Mouse (Mus musculus) hindbrain, embryonic 16.5 days (tissue): ENCODE measurements around the gene Jak1. TPM values are rescaled to one million over a fixed set of nuclear protein-coding genes. Genes with fewer than 3 reads are reported as not detected.
"Not testable (repeated sequence)": the region's sequence is repeated elsewhere in the genome, so short reads cannot be mapped to it uniquely, and the experiment has no call there.

ENCODE experiments used
- ATAC-seq: fragments of 200-750 bp; cut with Nextera tagmentation; 2 replicates; pipeline ENCODE4 v1.8.0; 2017; ENCODE audit warnings: moderate TSS enrichment, moderate library complexity
- H3K27ac ChIP-seq: fragments of 300-500 bp; sonication (generic); 2 replicates; pipeline ENCODE4 v1.5.1; 2014; ENCODE audit warnings: low read depth, mild to moderate bottlenecking, control low read depth, low read length, moderate library complexity
- H3K27me3 ChIP-seq: fragments of 300-500 bp; sonication (generic); replicated peaks from 2 replicates; pipeline ENCODE4 v1.6.1; 2014; ENCODE audit warnings: low read length; ENCODE audit not compliant: control insufficient read depth, insufficient read depth
- H3K36me3 ChIP-seq: fragments of 300-500 bp; sonication (generic); 2 replicates; pipeline ENCODE4 v1.6.1; 2014; ENCODE audit warnings: mild to moderate bottlenecking, low read length, moderate library complexity, mixed read lengths; ENCODE audit not compliant: control insufficient read depth, insufficient read depth
- H3K4me1 ChIP-seq: fragments of 300-500 bp; sonication (generic); 2 replicates; pipeline ENCODE4 v1.6.1; 2014; ENCODE audit warnings: low read depth, low read length; ENCODE audit not compliant: control insufficient read depth, insufficient read depth
- H3K4me2 ChIP-seq: fragments of 300-500 bp; sonication (generic); 2 replicates; pipeline ENCODE4 v1.6.1; 2014; ENCODE audit warnings: mild to moderate bottlenecking, low read length, control low read depth, moderate library complexity
- H3K4me3 ChIP-seq: fragments of 300-500 bp; sonication (generic); 2 replicates; pipeline ENCODE4 v1.5.1; 2014; ENCODE audit warnings: mild to moderate bottlenecking, low read length, control low read depth, moderate library complexity
- H3K9ac ChIP-seq: fragments of 300-500 bp; sonication (generic); 2 replicates; pipeline ENCODE4 v1.6.1; 2014; ENCODE audit warnings: low read depth, mild to moderate bottlenecking, control low read depth, low read length, moderate library complexity
- H3K9me3 ChIP-seq: fragments of 300-500 bp; sonication (generic); 2 replicates; pipeline ENCODE4 v1.6.1; 2014; ENCODE audit warnings: mild to moderate bottlenecking, low read length, moderate library complexity; ENCODE audit not compliant: control insufficient read depth
- WGBS: fragments of 180-500 bp; shearing (Covaris S2); extraction: QIAGEN DNeasy Blood & Tissue Kit; methylation state at CpG from one replicate; pipeline ENCODE4 v1.1.7; 2014; 5-methylcytosine and 5-hydroxymethylcytosine counted together
- polyA plus RNA-seq: library from polyadenylated mRNA; unstranded; fragments of >200 nt; fragmentation: Nextera tagmentation; extraction: Ambion mirVana; gene quantifications from 2 replicates; pipeline ENCODE4 v1.2.1, GENCODE M21; 2015

Jak1 gene
- polyA plus RNA-seq, 1 experiment from 2014 or later: 89.4 TPM

DNA sequence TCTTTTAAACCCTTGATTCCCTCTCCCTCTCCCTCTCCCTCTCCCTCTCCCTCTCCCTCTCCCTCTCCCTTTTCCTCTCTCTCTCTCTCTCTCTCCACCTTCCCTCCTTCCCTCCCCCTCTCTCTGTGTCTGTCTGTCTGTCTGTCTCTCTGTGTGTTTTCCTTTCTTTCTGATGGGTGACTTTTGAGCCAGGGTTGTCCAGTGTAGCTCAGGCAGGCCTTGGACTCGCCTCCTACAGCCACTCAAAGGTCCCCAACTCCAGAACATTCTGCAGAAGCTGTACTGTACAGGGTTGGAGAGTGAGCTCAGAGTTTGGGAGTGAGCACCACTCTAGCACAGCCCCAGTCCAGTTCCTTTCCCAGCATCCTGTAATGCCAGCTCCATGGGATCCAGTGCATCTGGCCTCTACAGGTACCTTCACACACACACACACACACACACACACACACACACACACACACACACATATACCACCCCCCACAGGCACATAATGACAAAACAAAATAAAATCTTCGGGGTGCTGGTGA lies 20.9 kb upstream of the Jak1 start:
- Histone ChIP-seq H3K27me3 (peaks cover 6% of the 10 kb centered on the region), H3K4me3 (no peak overlapping the region), H3K4me2 (no peak overlapping the region), H3K36me3 (no peaks in the 10 kb centered on the region), H3K27ac (no peak overlapping the region), H3K4me1 (no peaks in the 10 kb centered on the region), H3K9ac (no peak overlapping the region), H3K9me3 (no peaks in the 10 kb centered on the region)
- 73% methylated on average over 2 of the region's 2 CpGs for WGBS
- ATAC-seq: no peak

DNA sequence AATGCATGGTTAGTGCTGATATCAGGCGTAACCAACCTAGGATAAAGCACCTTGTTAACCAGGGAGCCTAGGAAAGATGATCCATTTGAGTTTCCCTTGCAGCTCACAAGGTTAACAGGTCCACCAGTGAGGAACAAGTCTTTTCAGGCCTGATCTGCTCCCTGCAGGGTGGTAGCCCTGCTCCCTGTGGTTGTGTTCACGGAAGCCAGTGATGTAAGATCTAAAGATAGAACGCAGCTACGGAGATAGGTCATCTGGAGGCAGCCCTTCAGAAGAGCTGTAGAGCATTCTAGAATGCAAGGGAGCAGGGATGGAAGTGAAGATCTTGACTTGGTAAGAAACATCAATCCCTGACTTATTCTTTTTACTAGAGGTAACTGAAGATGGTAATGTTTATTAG lies 18.9 kb upstream of the Jak1 start:
- no peaks in the 10 kb centered on the region; the same call in 1 of the 2 replicates for H3K27me3 ChIP-seq

DNA sequence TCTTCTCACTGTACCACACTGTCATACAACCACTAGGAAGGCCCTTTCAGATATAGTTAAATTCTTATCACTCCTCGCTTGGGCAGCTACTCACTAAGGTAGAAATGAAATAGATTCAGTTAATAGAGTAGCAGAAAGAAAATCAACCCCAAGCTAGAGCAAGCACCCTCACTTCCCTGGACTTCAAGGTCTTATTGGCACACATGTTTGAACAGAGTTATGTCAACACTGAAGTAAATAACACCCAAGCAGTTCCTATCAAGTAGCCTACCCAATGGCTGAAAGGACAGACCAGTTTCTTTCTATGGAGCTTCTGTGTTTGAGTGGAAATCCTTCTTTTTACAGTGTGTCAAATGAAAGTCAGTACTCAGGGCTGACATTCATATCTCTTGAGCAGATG lies 17.2 kb upstream of the Jak1 start:
- Histone ChIP-seq H3K36me3 (no peaks in the 10 kb centered on the region), H3K4me2 (no peak overlapping the region), H3K27ac (no peak overlapping the region), H3K27me3 (no peaks in the 10 kb centered on the region), H3K9ac (no peak overlapping the region), H3K9me3 (no peaks in the 10 kb centered on the region), H3K4me3 (no peak overlapping the region), H3K4me1 (no peaks in the 10 kb centered on the region)
- WGBS: 85% methylated on average over 1 of the region's 1 CpGs
- no peak for ATAC-seq

More for the DNA sequence above, 18.9 kb upstream of the Jak1 start:
- Histone ChIP-seq H3K4me2 (no peak overlapping the region), H3K4me1 (no peaks in the 10 kb centered on the region), H3K9ac (no peak overlapping the region), H3K4me3 (no peak overlapping the region), H3K9me3 (no peaks in the 10 kb centered on the region), H3K27ac (no peak overlapping the region), H3K36me3 (no peaks in the 10 kb centered on the region)
- WGBS: 85% methylated on average over 4 of the region's 4 CpGs
- no peak for ATAC-seq

DNA sequence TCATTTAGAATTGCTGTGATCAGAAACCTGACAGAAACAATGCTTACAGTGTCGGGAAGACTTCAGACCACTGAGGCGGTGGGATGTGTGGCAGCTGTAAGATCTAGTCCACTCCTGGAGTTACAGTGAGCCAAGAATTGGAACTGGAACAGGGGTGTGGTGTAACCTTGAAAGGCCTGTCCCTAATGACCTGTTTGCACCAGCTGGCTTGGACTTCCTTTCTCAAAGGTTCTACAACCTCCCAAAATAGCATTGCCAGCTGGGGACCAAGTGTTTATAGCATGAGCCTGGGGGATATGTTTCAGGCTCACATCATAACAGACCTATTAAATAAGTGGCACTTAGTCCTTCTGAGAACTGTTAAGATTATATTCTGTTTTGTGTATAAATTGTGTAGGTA lies 15.0 kb upstream of the Jak1 start:
- H3K4me2 ChIP-seq: no peak overlapping the region
- H3K27me3 ChIP-seq: no peaks in the 10 kb centered on the region
- no peak overlapping the region for H3K4me3 ChIP-seq
- H3K9ac ChIP-seq: no peak overlapping the region
- no peak overlapping the region for H3K27ac ChIP-seq
- H3K4me1 ChIP-seq: no peaks in the 10 kb centered on the region
- WGBS: 79% methylated on average over 2 of the region's 2 CpGs
- no peaks in the 10 kb centered on the region for H3K9me3 ChIP-seq
- ATAC-seq: no peak
- H3K36me3 ChIP-seq: no peaks in the 10 kb centered on the region

DNA sequence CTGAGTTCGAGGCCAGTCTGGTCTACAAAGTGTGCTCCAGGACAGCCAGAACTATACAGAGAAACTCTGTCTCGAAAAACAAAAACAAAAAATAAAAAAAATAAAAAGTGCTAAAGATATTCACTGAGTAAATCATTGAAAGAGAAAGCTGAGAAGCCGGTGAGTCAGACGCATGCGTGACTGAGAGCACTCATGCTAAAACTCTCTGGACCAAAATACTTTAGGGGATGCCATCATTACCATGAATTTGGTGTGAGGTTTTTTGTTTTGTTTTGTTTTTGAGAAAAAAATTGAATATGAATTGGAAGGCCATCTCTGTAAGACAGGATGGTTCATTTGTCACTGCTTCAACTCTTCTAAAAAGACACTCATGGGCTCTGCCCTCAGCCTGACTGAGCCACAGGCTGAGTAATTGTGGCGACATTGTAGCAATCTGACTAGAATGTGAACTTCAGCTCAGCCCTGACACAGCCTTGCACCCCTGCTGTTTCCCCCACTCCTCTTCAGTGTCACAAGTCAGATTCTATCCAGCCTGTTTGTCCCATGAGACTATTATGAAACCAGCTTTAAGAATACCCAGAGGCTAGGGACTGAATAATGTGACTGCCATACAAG lies 11.5 kb upstream of the Jak1 start:
- H3K36me3 ChIP-seq: no peaks in the 10 kb centered on the region
- no peak overlapping the region for H3K27ac ChIP-seq
- WGBS: 84% methylated on average over 6 of the region's 6 CpGs
- H3K27me3 ChIP-seq: no peaks in the 10 kb centered on the region
- ATAC-seq: no peak
- no peaks in the 10 kb centered on the region for H3K4me1 ChIP-seq
- H3K4me2 ChIP-seq: no peak overlapping the region
- H3K9ac ChIP-seq: no peak overlapping the region
- no peaks in the 10 kb centered on the region for H3K9me3 ChIP-seq
- H3K4me3 ChIP-seq: no peak overlapping the region

DNA sequence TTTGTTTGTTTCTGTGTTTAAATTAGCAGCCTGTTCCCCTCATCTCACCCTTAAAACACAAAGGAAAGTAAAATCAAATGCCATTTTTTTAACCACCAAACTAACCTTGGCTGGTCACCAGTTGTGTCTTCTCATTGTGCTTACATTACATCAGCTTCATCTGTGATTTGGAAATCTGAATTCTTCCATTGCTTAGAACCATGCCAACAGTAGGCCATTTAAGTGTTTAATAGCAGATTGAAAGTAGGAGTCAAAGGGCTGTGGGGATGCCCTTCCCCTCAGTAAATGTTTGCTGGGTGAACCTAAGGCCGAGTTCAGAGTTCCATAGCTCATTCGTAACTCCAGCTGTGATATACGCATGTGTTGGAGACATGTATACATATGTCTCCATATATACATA lies 10.8 kb upstream of the Jak1 start:
- H3K4me3 ChIP-seq: no peak overlapping the region
- H3K4me1 ChIP-seq: no peaks in the 10 kb centered on the region
- WGBS: 94% methylated on average over 3 of the region's 3 CpGs

GRCm38 (mm10) chr4:101270734-101271133 lies 5.7 kb upstream of the Jak1 start:
- H3K4me1 ChIP-seq: no peaks in the 10 kb centered on the region
- no peak overlapping the region for H3K4me3 ChIP-seq
- no peaks in the 10 kb centered on the region for H3K36me3 ChIP-seq
- no peak for ATAC-seq
- no peak overlapping the region for H3K27ac ChIP-seq
- no peaks in the 10 kb centered on the region for H3K27me3 ChIP-seq
- WGBS: 90% methylated on average over 3 of the region's 3 CpGs
- no peaks in the 10 kb centered on the region for H3K9me3 ChIP-seq
- no peak overlapping the region for H3K4me2 ChIP-seq
- H3K9ac ChIP-seq: no peak overlapping the region

More for the DNA sequence above, 10.8 kb upstream of the Jak1 start:
- no peaks in the 10 kb centered on the region for H3K27me3 ChIP-seq
- H3K27ac ChIP-seq: no peak overlapping the region
- ATAC-seq: no peak
- H3K9ac ChIP-seq: no peak overlapping the region
- no peaks in the 10 kb centered on the region for H3K36me3 ChIP-seq
- no peak overlapping the region for H3K4me2 ChIP-seq
- H3K9me3 ChIP-seq: no peaks in the 10 kb centered on the region

GRCm38 (mm10) chr4:101268506-101268905 lies 3.4 kb upstream of the Jak1 start:
- 65% methylated on average over 1 of the region's 1 CpGs for WGBS
- not testable (repeated sequence) for H3K9ac ChIP-seq, H3K4me1 ChIP-seq, H3K4me3 ChIP-seq, H3K27me3 ChIP-seq, H3K4me2 ChIP-seq, ATAC-seq, H3K27ac ChIP-seq, H3K36me3 ChIP-seq, H3K9me3 ChIP-seq

GRCm38 (mm10) chr4:101265523-101265922 lies 441 bp upstream of the Jak1 start:
- peaks cover 3% of the 10 kb centered on the region; the same call in 1 of the 2 replicates for H3K4me1 ChIP-seq
- H3K36me3 ChIP-seq: no peaks in the 10 kb centered on the region
- ATAC-seq: 0 out of 2 replicates have a peak, but pooled peaks have one; percentile 25
- no peak overlapping the region for H3K27ac ChIP-seq
- H3K4me2 ChIP-seq: peak overlapping the region; percentile 73
- no peaks in the 10 kb centered on the region for H3K27me3 ChIP-seq
- 30% methylated on average over 6 of the region's 7 CpGs for WGBS
- 0 out of 2 replicates have a peak overlapping the region, but pooled peaks have one; percentile 97 for H3K9ac ChIP-seq
- peak overlapping the region; percentile 99 for H3K4me3 ChIP-seq
- no peaks in the 10 kb centered on the region for H3K9me3 ChIP-seq
